Mouse (Mus musculus): ENCODE measurements around the gene Gm2a. TPM values are rescaled to one million over a fixed set of nuclear protein-coding genes. Genes with fewer than 3 reads are reported as not detected.

Gm2a gene
- total and polyA plus RNA-seq, 2 experiments from 2014 or later = 19.9 to 48.4 TPM

GRCm38 (mm10) chr11:55071344-55071743 is 26.6 kb upstream of the Gm2a start:
- Histone ChIP-seq H3K4me1 (ENCODE audit: insufficient read depth) (no peaks in the 10 kb centered on the region), H3K27me3 (ENCODE audit: insufficient read depth, low read length) (no peaks in the 10 kb centered on the region), H3K27ac (ENCODE audit: low read depth, low read length) (no peak overlapping the region), H3K4me3 (ENCODE audit: low read depth, low read length) (no peak overlapping the region), H3K4me2 (ENCODE audit: low read depth) (no peak overlapping the region), H3K9me3 (ENCODE audit: low read length) (no peaks in the 10 kb centered on the region), H3K36me3 (ENCODE audit: insufficient read depth) (no peaks in the 10 kb centered on the region), H3K9ac (no peak overlapping the region)
- DNase-seq (no peak), ATAC-seq (no peak)
- no peak for TF ChIP-seq CTCF (IDR thresholded peaks at IDR 0.05; ENCODE audit: low read depth)
- 90% methylated on average over 5 of the region's 5 CpGs for WGBS

GRCm38 (mm10) chr11:55072467-55072866 is 25.4 kb upstream of the Gm2a start:
- Histone ChIP-seq H3K4me1 (ENCODE audit: insufficient read depth) (0 out of 2 replicates have a peak, but pooled peaks cover 1% of the 10 kb centered on the region), H3K4me2 (ENCODE audit: low read depth) (no peak overlapping the region), H3K9me3 (ENCODE audit: low read length) (no peaks in the 10 kb centered on the region), H3K9ac (no peak overlapping the region), H3K27ac (ENCODE audit: low read depth, low read length) (no peak overlapping the region), H3K36me3 (ENCODE audit: insufficient read depth) (no peaks in the 10 kb centered on the region), H3K4me3 (ENCODE audit: low read depth, low read length) (no peak overlapping the region), H3K27me3 (ENCODE audit: insufficient read depth, low read length) (no peaks in the 10 kb centered on the region)
- WGBS = 91% methylated on average over 8 of the region's 8 CpGs
- TF ChIP-seq CTCF (IDR thresholded peaks at IDR 0.05; ENCODE audit: low read depth) = no peak
- ATAC-seq (no peak), DNase-seq (no peak)

GRCm38 (mm10) chr11:55073191-55073590 is 24.7 kb upstream of the Gm2a start:
- peaks cover 5% of the 10 kb centered on the region; the same call in 1 of the 2 replicates for H3K4me1 ChIP-seq (ENCODE audit: insufficient read depth)
- H3K9me3 ChIP-seq (ENCODE audit: low read length) = no peaks in the 10 kb centered on the region
- DNase-seq (no peak), ATAC-seq (no peak)
- H3K4me2 ChIP-seq (ENCODE audit: low read depth) = no peak overlapping the region
- H3K27ac ChIP-seq (ENCODE audit: low read depth, low read length) = no peak overlapping the region
- no peak overlapping the region for H3K4me3 ChIP-seq (ENCODE audit: low read depth, low read length)
- H3K9ac ChIP-seq = no peak overlapping the region
- no peak for TF ChIP-seq CTCF (IDR thresholded peaks at IDR 0.05; ENCODE audit: low read depth)
- H3K36me3 ChIP-seq (ENCODE audit: insufficient read depth) = no peaks in the 10 kb centered on the region
- no peaks in the 10 kb centered on the region for H3K27me3 ChIP-seq (ENCODE audit: insufficient read depth, low read length)
- 84% methylated on average over 10 of the region's 10 CpGs for WGBS

DNA sequence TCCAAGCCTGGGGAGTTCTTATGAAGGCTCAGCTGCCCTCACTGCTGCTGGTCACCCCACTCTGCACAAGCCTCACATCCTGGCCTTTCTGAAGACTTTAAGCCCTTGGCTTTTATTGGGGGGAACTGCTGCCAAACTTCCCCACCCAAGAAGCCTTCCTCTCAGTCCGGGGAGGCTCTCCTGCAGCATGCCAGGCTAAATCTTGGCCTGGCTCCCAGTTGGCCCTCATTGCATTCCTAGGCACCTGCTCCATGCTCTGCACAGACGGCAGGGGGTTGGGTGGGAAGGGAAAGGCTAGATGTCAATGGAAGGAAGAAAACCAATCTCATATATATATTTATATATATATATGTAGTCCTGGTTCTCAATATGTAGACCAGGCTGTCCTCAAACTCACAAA is 22.3 kb upstream of the Gm2a start:
- no peak overlapping the region for H3K4me2 ChIP-seq (ENCODE audit: low read depth)
- no peak overlapping the region for H3K9ac ChIP-seq
- no peaks in the 10 kb centered on the region for H3K9me3 ChIP-seq (ENCODE audit: low read length)
- H3K27me3 ChIP-seq (ENCODE audit: insufficient read depth, low read length) = no peaks in the 10 kb centered on the region
- no peak for TF ChIP-seq CTCF (IDR thresholded peaks at IDR 0.05; ENCODE audit: low read depth)
- no peak for DNase-seq
- no peaks in the 10 kb centered on the region for H3K36me3 ChIP-seq (ENCODE audit: insufficient read depth)
- no peak for ATAC-seq
- H3K4me1 ChIP-seq (ENCODE audit: insufficient read depth) = peaks cover 5% of the 10 kb centered on the region; the same call in 1 of the 2 replicates
- H3K4me3 ChIP-seq (ENCODE audit: low read depth, low read length) = no peak overlapping the region
- no peak overlapping the region for H3K27ac ChIP-seq (ENCODE audit: low read depth, low read length)
- 29% methylated on average over 2 of the region's 2 CpGs for WGBS

GRCm38 (mm10) chr11:55076234-55076633 is 21.7 kb upstream of the Gm2a start:
- no peak for TF ChIP-seq CTCF (IDR thresholded peaks at IDR 0.05; ENCODE audit: low read depth)
- WGBS = 91% methylated on average over 5 of the region's 5 CpGs
- DNase-seq = no peak
- no peak overlapping the region for H3K9ac ChIP-seq
- no peaks in the 10 kb centered on the region for H3K36me3 ChIP-seq (ENCODE audit: insufficient read depth)
- H3K4me1 ChIP-seq (ENCODE audit: insufficient read depth) = peaks cover 5% of the 10 kb centered on the region; the same call in 1 of the 2 replicates
- no peaks in the 10 kb centered on the region for H3K9me3 ChIP-seq (ENCODE audit: low read length)
- no peaks in the 10 kb centered on the region for H3K27me3 ChIP-seq (ENCODE audit: insufficient read depth, low read length)
- no peak overlapping the region for H3K4me3 ChIP-seq (ENCODE audit: low read depth, low read length)
- no peak overlapping the region for H3K27ac ChIP-seq (ENCODE audit: low read depth, low read length)
- no peak overlapping the region for H3K4me2 ChIP-seq (ENCODE audit: low read depth)
- no peak for ATAC-seq

DNA sequence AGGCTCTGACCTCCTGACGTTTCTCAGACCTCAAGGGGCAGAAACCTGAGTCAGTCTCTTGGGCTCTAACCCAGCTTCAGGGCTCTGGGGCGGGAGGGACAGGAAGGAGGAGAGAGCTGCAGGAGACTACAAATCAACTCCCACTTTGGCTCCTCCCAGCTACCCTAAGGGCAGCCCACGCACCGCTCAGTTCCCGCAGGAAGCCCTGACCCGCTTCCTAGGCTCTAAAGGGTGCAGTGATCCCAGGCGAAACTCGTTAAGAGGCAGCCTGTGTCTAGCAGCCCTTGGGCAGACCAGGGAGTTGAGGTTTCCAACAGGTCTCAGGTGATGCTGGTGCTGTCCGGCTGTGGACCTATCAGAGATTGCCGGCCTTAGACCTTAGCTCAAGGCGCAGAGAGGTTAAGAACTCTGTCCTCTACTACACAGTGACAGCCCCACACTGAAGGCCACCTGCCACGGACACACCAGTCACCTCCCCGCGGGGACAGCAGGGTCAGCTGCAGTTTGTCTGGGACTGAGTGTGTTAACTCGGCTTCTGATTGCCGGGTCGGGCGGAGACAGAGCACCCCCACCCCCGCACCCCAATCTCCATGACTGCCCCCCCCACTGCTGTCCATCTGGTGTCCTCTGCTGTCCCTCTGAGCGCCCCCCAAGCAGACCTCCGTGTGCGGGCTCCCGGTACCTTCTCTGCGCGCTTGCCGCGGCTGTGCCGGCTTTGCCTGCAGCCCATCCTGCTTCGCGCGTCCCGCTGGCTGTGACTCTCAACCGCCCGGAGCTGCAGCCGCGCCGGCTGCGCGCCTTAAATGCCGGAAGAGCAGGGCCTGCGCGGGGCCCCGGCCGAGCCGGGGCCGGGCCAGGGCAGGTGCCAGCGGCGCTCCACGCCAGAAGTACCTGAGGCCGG is 20.3 kb upstream of the Gm2a start, which contains the start of gene Ccdc69:
TSS of gene Ccdc69 (minus strand) at position 801 of the 901 bp plus-strand sequence.
- H3K9ac ChIP-seq = peak within 1 kb of the TSS; percentile 43

GRCm38 (mm10) chr11:55078502-55078901 is 19.4 kb upstream of the Gm2a start:
- Histone ChIP-seq H3K4me1 (ENCODE audit: insufficient read depth) (peaks cover 5% of the 10 kb centered on the region; the same call in 1 of the 2 replicates), H3K9me3 (ENCODE audit: low read length) (no peaks in the 10 kb centered on the region), H3K4me3 (ENCODE audit: low read depth, low read length) (no peak overlapping the region; the same call in 1 of the 2 replicates), H3K27ac (ENCODE audit: low read depth, low read length) (no peak overlapping the region), H3K4me2 (ENCODE audit: low read depth) (no peak overlapping the region; the same call in 1 of the 2 replicates), H3K36me3 (ENCODE audit: insufficient read depth) (no peaks in the 10 kb centered on the region), H3K9ac (no peak overlapping the region), H3K27me3 (ENCODE audit: insufficient read depth, low read length) (no peaks in the 10 kb centered on the region)
- DNase-seq = no peak
- WGBS = 43% methylated on average over 3 of the region's 3 CpGs
- no peak for ATAC-seq
- no peak for TF ChIP-seq CTCF (IDR thresholded peaks at IDR 0.05; ENCODE audit: low read depth)

More for the DNA sequence above, 20.3 kb upstream of the Gm2a start, which contains the start of gene Ccdc69:
- H3K4me2 ChIP-seq (ENCODE audit: low read depth) = peak within 1 kb of the TSS; percentile 79
- H3K4me1 ChIP-seq (ENCODE audit: insufficient read depth) = peaks cover 5% of the 10 kb centered on the region; the same call in 1 of the 2 replicates
- DNase-seq = peak; percentile 54
- ATAC-seq = peak; percentile 66
- H3K9me3 ChIP-seq (ENCODE audit: low read length) = no peaks in the 10 kb centered on the region
- no peak for TF ChIP-seq CTCF (IDR thresholded peaks at IDR 0.05; ENCODE audit: low read depth)
- WGBS = 2% methylated on average over 50 of the region's 50 CpGs
- no peaks in the 10 kb centered on the region for H3K36me3 ChIP-seq (ENCODE audit: insufficient read depth)
- no peaks in the 10 kb centered on the region for H3K27me3 ChIP-seq (ENCODE audit: insufficient read depth, low read length)
- peak within 1 kb of the TSS; percentile 40 for H3K4me3 ChIP-seq (ENCODE audit: low read depth, low read length)
- no peak within 1 kb of the TSS for H3K27ac ChIP-seq (ENCODE audit: low read depth, low read length)
